ENCODE assay signal across 28 mouse cellular contexts in genomic region chr6:115973139-115973875, GRCm38 (mm10). TPM values are rescaled to one million over a fixed set of nuclear protein-coding genes. Genes with fewer than 3 reads are reported as not detected.
A peak's percentile ranks its signal among the peaks of the same experiment; 100 is the strongest.
DNase-seq lines count a peak whose midpoint lies in the region; ATAC-seq lines count a peak whose summit lies in the region.
"Had no signal": no experiment of that assay in that cellular context is flagged by ENCODE, and none has a peak within 500 bp of the region (broad histone marks: within the 10 kb centered on the region; RNA-seq: fewer than 3 reads in every experiment).

No protein-coding gene starts in this region.

- no peak overlapping the region for H3K9ac ChIP-seq in forebrain, embryonic 15.5 days (replicated peaks)
- H3K9ac ChIP-seq in forebrain, embryonic 11.5 days (ENCODE audit: low read length) = no peak overlapping the region
- H3K9ac ChIP-seq in hindbrain, embryonic 15.5 days = no peak overlapping the region
- H3K9ac ChIP-seq in hindbrain, embryonic 11.5 days (ENCODE audit: low read depth, low read length) = no peak overlapping the region
- H3K9ac ChIP-seq in embryonic facial prominence, embryonic 14.5 days (ENCODE audit: low read depth, low read length) = no peak overlapping the region
- H3K9ac ChIP-seq: embryonic facial prominence, embryonic 15.5 days; limb, embryonic 15.5 days; neural tube, embryonic 12.5 days had no signal

- H3K4me3 ChIP-seq in forebrain, embryonic 15.5 days = no peak overlapping the region
- no peak overlapping the region for H3K4me3 ChIP-seq in forebrain, embryonic 11.5 days (ENCODE audit: low read depth, low read length)
- no peak overlapping the region for H3K4me3 ChIP-seq in hindbrain, embryonic 15.5 days
- H3K4me3 ChIP-seq in hindbrain, embryonic 11.5 days (ENCODE audit: low read depth, low read length) = no peak overlapping the region
- H3K4me3 ChIP-seq in embryonic facial prominence, embryonic 14.5 days (ENCODE audit: low read depth, low read length) = no peak overlapping the region
- no peak overlapping the region for H3K4me3 ChIP-seq in limb, embryonic 10.5 days
- H3K4me3 ChIP-seq: embryonic facial prominence, embryonic 15.5 days; heart, embryonic 13.5 days; left cerebral cortex, adult 2 months; limb, embryonic 15.5 days; megakaryocyte, embryonic 14.5 days; midbrain, embryonic 15.5 days; neural tube, embryonic 12.5 days had no signal

- DNase-seq in forebrain, embryonic 11.5 days (ENCODE audit: low spot score) = no peak
- no peak for DNase-seq in hindbrain, embryonic 11.5 days (ENCODE audit: low spot score)
- DNase-seq in 416B (ENCODE audit: low read depth) = peak; percentile 31
- no peak for DNase-seq in embryonic facial prominence, embryonic 14.5 days (ENCODE audit: low spot score)
- no peak for DNase-seq in limb, embryonic 10.5 days (ENCODE audit: low spot score)
- no peak for DNase-seq in yolk sac, embryonic 10.5 days (ENCODE audit: low spot score)
- DNase-seq: adrenal gland, adult 2 months; cerebellum, adult 18-20 months; gastrocnemius, postnatal 36 days; heart, postnatal 4 days; lung, postnatal 10 days; right cerebral cortex, postnatal 14 days had no signal

- no peak overlapping the region for H3K4me2 ChIP-seq in forebrain, embryonic 15.5 days (replicated peaks)
- no peak overlapping the region for H3K4me2 ChIP-seq in forebrain, embryonic 11.5 days (ENCODE audit: low read depth, low read length, severe bottlenecking)
- H3K4me2 ChIP-seq in hindbrain, embryonic 15.5 days = no peak overlapping the region
- no peak overlapping the region for H3K4me2 ChIP-seq in hindbrain, embryonic 11.5 days (replicated peaks; ENCODE audit: low read depth, low read length)
- no peak overlapping the region for H3K4me2 ChIP-seq in embryonic facial prominence, embryonic 14.5 days (ENCODE audit: low read depth, low read length)
- H3K4me2 ChIP-seq: embryonic facial prominence, embryonic 15.5 days; heart, embryonic 13.5 days; limb, embryonic 15.5 days; midbrain, embryonic 15.5 days; neural tube, embryonic 12.5 days had no signal

- H3K4me1 ChIP-seq in forebrain, embryonic 15.5 days = peaks cover 18% of the 10 kb centered on the region
- H3K4me1 ChIP-seq in forebrain, embryonic 11.5 days (replicated peaks; ENCODE audit: control insufficient read depth, insufficient read depth, low read length) = 0 out of 2 replicates have a peak, but pooled peaks cover 2% of the 10 kb centered on the region
- H3K4me1 ChIP-seq in hindbrain, embryonic 15.5 days (replicated peaks) = peaks cover 25% of the 10 kb centered on the region
- H3K4me1 ChIP-seq in hindbrain, embryonic 11.5 days (replicated peaks; ENCODE audit: control insufficient read depth, insufficient read depth, low read length) = no peaks in the 10 kb centered on the region
- peaks cover 19% of the 10 kb centered on the region for H3K4me1 ChIP-seq in embryonic facial prominence, embryonic 14.5 days (ENCODE audit: control insufficient read depth, insufficient read depth, low read length)
- H3K4me1 ChIP-seq in limb, embryonic 10.5 days = peaks cover 58% of the 10 kb centered on the region

- no peaks in the 10 kb centered on the region for H3K27me3 ChIP-seq in forebrain, embryonic 15.5 days
- H3K27me3 ChIP-seq in forebrain, embryonic 11.5 days (ENCODE audit: control insufficient read depth, insufficient read depth, low read length) = no peaks in the 10 kb centered on the region
- H3K27me3 ChIP-seq in hindbrain, embryonic 15.5 days = no peaks in the 10 kb centered on the region
- H3K27me3 ChIP-seq in hindbrain, embryonic 11.5 days (ENCODE audit: control insufficient read depth, insufficient read depth, low read length) = no peaks in the 10 kb centered on the region
- no peaks in the 10 kb centered on the region for H3K27me3 ChIP-seq in embryonic facial prominence, embryonic 14.5 days (replicated peaks; ENCODE audit: control insufficient read depth, insufficient read depth, low read length)
- H3K27me3 ChIP-seq in limb, embryonic 10.5 days (ENCODE audit: low read depth, poor library complexity, severe bottlenecking) = no peaks in the 10 kb centered on the region
- H3K27me3 ChIP-seq: embryonic facial prominence, embryonic 15.5 days; heart, embryonic 13.5 days; limb, embryonic 15.5 days; midbrain, embryonic 15.5 days; neural tube, embryonic 12.5 days had no signal

- 0 out of 2 replicates have a peak overlapping the region, but pooled peaks have one; percentile 19 for H3K27ac ChIP-seq in forebrain, embryonic 15.5 days (replicated peaks)
- H3K27ac ChIP-seq in forebrain, embryonic 11.5 days (ENCODE audit: low read depth, low read length) = no peak overlapping the region
- H3K27ac ChIP-seq in hindbrain, embryonic 15.5 days (replicated peaks) = no peak overlapping the region
- no peak overlapping the region for H3K27ac ChIP-seq in hindbrain, embryonic 11.5 days (ENCODE audit: low read depth, low read length)
- H3K27ac ChIP-seq in embryonic facial prominence, embryonic 14.5 days (replicated peaks; ENCODE audit: low read depth, low read length) = 0 out of 2 replicates have a peak overlapping the region, but pooled peaks have one; percentile 33
- H3K27ac ChIP-seq in limb, embryonic 10.5 days = no peak overlapping the region
- H3K27ac ChIP-seq: heart, embryonic 13.5 days; kidney, postnatal 0 days; left cerebral cortex, adult 2 months; limb, embryonic 15.5 days; midbrain, embryonic 15.5 days; neural tube, embryonic 12.5 days had no signal

- H3K36me3 ChIP-seq in forebrain, embryonic 15.5 days = no peaks in the 10 kb centered on the region
- H3K36me3 ChIP-seq in forebrain, embryonic 11.5 days (ENCODE audit: control insufficient read depth, insufficient read depth, low read length) = no peaks in the 10 kb centered on the region
- H3K36me3 ChIP-seq in hindbrain, embryonic 15.5 days = no peaks in the 10 kb centered on the region
- H3K36me3 ChIP-seq in hindbrain, embryonic 11.5 days (ENCODE audit: control insufficient read depth, insufficient read depth, low read length) = no peaks in the 10 kb centered on the region
- H3K36me3 ChIP-seq in embryonic facial prominence, embryonic 14.5 days (ENCODE audit: control insufficient read depth, insufficient read depth, low read length) = peaks cover 3% of the 10 kb centered on the region; the same call in 1 of the 2 replicates
- no peaks in the 10 kb centered on the region for H3K36me3 ChIP-seq in limb, embryonic 10.5 days
- H3K36me3 ChIP-seq: midbrain, embryonic 15.5 days had no signal

- WGBS in forebrain, embryonic 15.5 days = 90% methylated on average over 15 of the region's 15 CpGs
- WGBS in forebrain, embryonic 11.5 days = 85% methylated on average over 15 of the region's 15 CpGs
- 85% methylated on average over 15 of the region's 15 CpGs for WGBS in hindbrain, embryonic 15.5 days
- WGBS in hindbrain, embryonic 11.5 days = 87% methylated on average over 15 of the region's 15 CpGs
- WGBS in embryonic facial prominence, embryonic 14.5 days = 86% methylated on average over 15 of the region's 15 CpGs
- WGBS in limb, embryonic 10.5 days = 89% methylated on average over 15 of the region's 15 CpGs

- no peak for ATAC-seq in forebrain, embryonic 15.5 days (replicated peaks)
- ATAC-seq in forebrain, embryonic 11.5 days (replicated peaks; ENCODE audit: low FRiP score) = no peak
- ATAC-seq in hindbrain, embryonic 15.5 days (ENCODE audit: low FRiP score, low read depth) = 0 out of 2 replicates have a peak, but pooled peaks have one; percentile 2
- no peak for ATAC-seq in hindbrain, embryonic 11.5 days (ENCODE audit: low FRiP score)
- no peak for ATAC-seq in embryonic facial prominence, embryonic 14.5 days (ENCODE audit: low read depth)
- ATAC-seq: CD4-positive, CD25-positive, alpha-beta regulatory T cell, adult 4 months; forebrain, embryonic 16.5 days had no signal

- H3K9me3 ChIP-seq in forebrain, embryonic 15.5 days = no peaks in the 10 kb centered on the region
- H3K9me3 ChIP-seq in forebrain, embryonic 11.5 days (ENCODE audit: control insufficient read depth, low read length) = no peaks in the 10 kb centered on the region
- no peaks in the 10 kb centered on the region for H3K9me3 ChIP-seq in hindbrain, embryonic 15.5 days
- H3K9me3 ChIP-seq in hindbrain, embryonic 11.5 days (ENCODE audit: control insufficient read depth, low read length) = no peaks in the 10 kb centered on the region
- no peaks in the 10 kb centered on the region for H3K9me3 ChIP-seq in embryonic facial prominence, embryonic 14.5 days (ENCODE audit: control insufficient read depth, low read length)
- H3K9me3 ChIP-seq in limb, embryonic 10.5 days (replicated peaks) = no peaks in the 10 kb centered on the region
- H3K9me3 ChIP-seq: embryonic facial prominence, embryonic 15.5 days; heart, embryonic 13.5 days; limb, embryonic 15.5 days; megakaryocyte, embryonic 14.5 days; midbrain, embryonic 15.5 days; neural tube, embryonic 12.5 days had no signal

RNA-seq across cellular contexts. Expression of gene Plxnd1, which starts 21.5 kb away (rescaled TPM):
- 13.5 and 21.4 TPM in 2 replicates for polyA plus RNA-seq in forebrain, embryonic 15.5 days (2015; fragmentation: Nextera tagmentation; extraction: Ambion mirVana)
- 23.9 and 25.5 TPM in 2 replicates for polyA plus RNA-seq in forebrain, embryonic 11.5 days (2014; fragmentation: Nextera tagmentation; extraction: Ambion mirVana)
- 10.8 and 12.7 TPM in 2 replicates for polyA plus RNA-seq in hindbrain, embryonic 15.5 days (2015; fragmentation: Nextera tagmentation; extraction: Ambion mirVana)
- polyA plus RNA-seq in hindbrain, embryonic 11.5 days (2014; fragmentation: Nextera tagmentation; extraction: Ambion mirVana) = 17.5 and 18.8 TPM in 2 replicates
- 45.5 and 46.9 TPM in 2 replicates for polyA plus RNA-seq in embryonic facial prominence, embryonic 14.5 days (2014; fragmentation: Nextera tagmentation; extraction: Ambion mirVana)
- polyA plus RNA-seq in limb, embryonic 10.5 days (2016; fragmentation: Nextera tagmentation; extraction: Ambion mirVana) = 27.9 and 30.9 TPM in 2 replicates

RNA-seq across cellular contexts. Expression of gene H1foo, which starts 28.6 kb away (rescaled TPM):
- not detected in 2 replicates for polyA plus RNA-seq in forebrain, embryonic 15.5 days (2015; fragmentation: Nextera tagmentation; extraction: Ambion mirVana)
- not detected in 2 replicates for polyA plus RNA-seq in forebrain, embryonic 11.5 days (2014; fragmentation: Nextera tagmentation; extraction: Ambion mirVana)
- not detected in 2 replicates for polyA plus RNA-seq in hindbrain, embryonic 15.5 days (2015; fragmentation: Nextera tagmentation; extraction: Ambion mirVana)
- polyA plus RNA-seq in hindbrain, embryonic 11.5 days (2014; fragmentation: Nextera tagmentation; extraction: Ambion mirVana) = not detected in 2 replicates
- polyA plus RNA-seq in embryonic facial prominence, embryonic 14.5 days (2014; fragmentation: Nextera tagmentation; extraction: Ambion mirVana) = not detected in 2 replicates
- not detected in 2 replicates for polyA plus RNA-seq in limb, embryonic 10.5 days (2016; fragmentation: Nextera tagmentation; extraction: Ambion mirVana)
- polyA plus RNA-seq: adrenal gland, adult 2 months; CD4-positive, CD25-positive, alpha-beta regulatory T cell, adult 4 months; embryonic facial prominence, embryonic 15.5 days; forebrain, embryonic 16.5 days; heart, embryonic 13.5 days; hindbrain, postnatal 0 days; intestine, embryonic 16.5 days; kidney, postnatal 0 days; large intestine, adult 2 months; limb, embryonic 15.5 days; liver, embryonic 16.5 days; midbrain, embryonic 15.5 days; neural tube, embryonic 12.5 days had no signal

RNA-seq across cellular contexts. Expression of gene Rho, which starts 41.8 kb away (rescaled TPM):
- polyA plus RNA-seq in forebrain, embryonic 15.5 days (2015; fragmentation: Nextera tagmentation; extraction: Ambion mirVana) = 0.09 and 0.19 TPM in 2 replicates
- polyA plus RNA-seq in forebrain, embryonic 11.5 days (2014; fragmentation: Nextera tagmentation; extraction: Ambion mirVana) = 0.09 TPM in 2 replicates
- 0.64 and 0.68 TPM in 2 replicates for polyA plus RNA-seq in hindbrain, embryonic 15.5 days (2015; fragmentation: Nextera tagmentation; extraction: Ambion mirVana)
- polyA plus RNA-seq in hindbrain, embryonic 11.5 days (2014; fragmentation: Nextera tagmentation; extraction: Ambion mirVana) = 0.22 and 0.39 TPM in 2 replicates
- 0.51 and 1.0 TPM in 2 replicates for polyA plus RNA-seq in embryonic facial prominence, embryonic 14.5 days (2014; fragmentation: Nextera tagmentation; extraction: Ambion mirVana)
- polyA plus RNA-seq in limb, embryonic 10.5 days (2016; fragmentation: Nextera tagmentation; extraction: Ambion mirVana) = 0.24 and 0.31 TPM in 2 replicates
- polyA plus RNA-seq: CD4-positive, CD25-positive, alpha-beta regulatory T cell, adult 4 months; heart, embryonic 13.5 days; kidney, postnatal 0 days; liver, embryonic 16.5 days had no signal

Comparison
In these comparisons a context has a peak if more than half of its experiments do, and no peak if none do; other contexts are left out.
1. H3K27ac ChIP-seq: peak in forebrain, embryonic 15.5 days (single experiment) and embryonic facial prominence, embryonic 14.5 days (single experiment); none in forebrain, embryonic 11.5 days (single experiment), hindbrain, embryonic 15.5 days (single experiment), hindbrain, embryonic 11.5 days (single experiment) and limb, embryonic 10.5 days (single experiment).